ENCODE assay signal across 20 mouse cellular contexts in genomic region chr10:40962008-40962407, GRCm38 (mm10).
"Had no signal": no experiment of that assay in that cellular context is flagged by ENCODE, and none has a peak within 500 bp of the region (broad histone marks: within the 10 kb centered on the region; RNA-seq: fewer than 3 reads in every experiment).

No protein-coding gene starts in this region.

- H3K27ac ChIP-seq: heart, embryonic 10.5 days; heart, embryonic 13.5 days; heart, embryonic 15.5 days; hindbrain, embryonic 13.5 days; hindbrain, embryonic 15.5 days; hindbrain, postnatal 0 days; kidney, embryonic 15.5 days; kidney, postnatal 0 days; limb, embryonic 10.5 days; limb, embryonic 12.5 days had no signal

- DNase-seq: gastrocnemius, postnatal 14 days; gastrocnemius, postnatal 36 days; heart, adult 18-20 months; heart, postnatal 36 days; kidney, adult 11 months; kidney, adult 2 months; layer of hippocampus, adult 9-11 months; layer of hippocampus, postnatal 36 days had no signal

- H3K36me3 ChIP-seq: heart, embryonic 10.5 days; heart, embryonic 13.5 days; heart, embryonic 15.5 days; hindbrain, embryonic 15.5 days; kidney, embryonic 15.5 days; limb, embryonic 10.5 days; limb, embryonic 12.5 days had no signal

- H3K4me2 ChIP-seq: heart, embryonic 13.5 days; heart, embryonic 15.5 days; hindbrain, embryonic 13.5 days; hindbrain, embryonic 15.5 days; kidney, embryonic 15.5 days; limb, embryonic 12.5 days; liver, embryonic 11.5 days had no signal

- H3K9ac ChIP-seq: heart, embryonic 13.5 days; heart, embryonic 15.5 days; hindbrain, embryonic 13.5 days; hindbrain, embryonic 15.5 days; kidney, embryonic 15.5 days; limb, embryonic 12.5 days had no signal

- H3K4me1 ChIP-seq: heart, embryonic 10.5 days; heart, embryonic 13.5 days; heart, embryonic 15.5 days; kidney, embryonic 15.5 days; limb, embryonic 10.5 days; limb, embryonic 12.5 days had no signal

- ATAC-seq: hindbrain, postnatal 0 days; intestine, embryonic 16.5 days had no signal

- H3K9me3 ChIP-seq: heart, embryonic 10.5 days; heart, embryonic 13.5 days; heart, embryonic 15.5 days; hindbrain, embryonic 13.5 days; hindbrain, embryonic 15.5 days; kidney, embryonic 15.5 days; limb, embryonic 10.5 days; limb, embryonic 12.5 days had no signal

- H3K27me3 ChIP-seq: heart, embryonic 13.5 days; heart, embryonic 15.5 days; hindbrain, embryonic 13.5 days; hindbrain, embryonic 15.5 days; kidney, embryonic 15.5 days; limb, embryonic 12.5 days had no signal

- H3K4me3 ChIP-seq: heart, embryonic 10.5 days; heart, embryonic 13.5 days; heart, embryonic 15.5 days; hindbrain, embryonic 13.5 days; hindbrain, embryonic 15.5 days; kidney, embryonic 15.5 days; limb, embryonic 10.5 days; limb, embryonic 12.5 days had no signal
